Mouse (Mus musculus) cortical plate, adult 2 months (tissue): ENCODE results near the gene E130114P18Rik.

Experiments used
- CTCF ChIP-seq: fragments of 200-500 bp; IDR thresholded peaks from 2 replicates; pipeline ENCODE4 v1.5.1; 2011; ENCODE audit warnings: mild to moderate bottlenecking, control low read depth, low read length; ENCODE audit not compliant: insufficient read depth; ENCODE audit errors: extremely low read depth
- POLR2A ChIP-seq: fragments of 200-500 bp; IDR thresholded peaks from 2 replicates; pipeline ENCODE4 v1.6.1; 2011; ENCODE audit warnings: mild to moderate bottlenecking, low read length, control low read depth; ENCODE audit not compliant: insufficient read depth; ENCODE audit errors: extremely low read depth

GRCm38 (mm10) chr4:97814515-97814914 is 36.6 kb upstream of the E130114P18Rik start:
- no peak for TF ChIP-seq CTCF
- TF ChIP-seq POLR2A, result no peak
